Mouse (Mus musculus) forebrain, postnatal 0 days (tissue): ENCODE results near the gene Rsc1a1. TPM values are rescaled to one million over a fixed set of nuclear protein-coding genes. Genes with fewer than 3 reads are reported as not detected.

Source experiments
- ATAC-seq: fragments of 200-750 bp; cut with Nextera tagmentation; 2 replicates; pipeline ENCODE4 v1.8.0; 2017; ENCODE audit warnings: mild to moderate bottlenecking, moderate library complexity
- DNase-seq: peaks from one replicate; pipeline ENCODE4 v3.0.0-alpha.2; 2015
- H3K27ac ChIP-seq: fragments of 300-500 bp; sonication (generic); 2 replicates; pipeline ENCODE4 v1.5.1; 2014; ENCODE audit warnings: low read depth, mild to moderate bottlenecking, antibody characterized with exemption, low read length, moderate library complexity, mixed read lengths
- H3K27me3 ChIP-seq: fragments of 300-500 bp; sonication (generic); 2 replicates; pipeline ENCODE4 v1.6.1; 2014; ENCODE audit warnings: mild to moderate bottlenecking, low read length, mixed read lengths; ENCODE audit not compliant: insufficient read depth
- H3K36me3 ChIP-seq: fragments of 300-500 bp; sonication (generic); 2 replicates; pipeline ENCODE4 v1.6.1; 2014; ENCODE audit warnings: mild to moderate bottlenecking, moderate library complexity; ENCODE audit not compliant: insufficient read depth
- H3K4me1 ChIP-seq: fragments of 300-500 bp; sonication (generic); 2 replicates; pipeline ENCODE4 v1.6.1; 2014; ENCODE audit warnings: antibody characterized with exemption; ENCODE audit not compliant: insufficient read depth
- H3K4me2 ChIP-seq: fragments of 300-500 bp; sonication (generic); 2 replicates; pipeline ENCODE4 v1.6.1; 2014; ENCODE audit warnings: low read depth, mild to moderate bottlenecking, moderate library complexity
- H3K4me3 ChIP-seq: fragments of 300-500 bp; sonication (generic); 2 replicates; pipeline ENCODE4 v1.5.1; 2014; ENCODE audit warnings: low read depth, low read length, mixed read lengths
- H3K9ac ChIP-seq: fragments of 300-500 bp; sonication (generic); 2 replicates; pipeline ENCODE4 v1.6.1; 2014; ENCODE audit warnings: mild to moderate bottlenecking
- H3K9me3 ChIP-seq: fragments of 300-500 bp; sonication (generic); 2 replicates; pipeline ENCODE4 v1.6.1; 2016; ENCODE audit warnings: low read length
- CTCF ChIP-seq: sonication (generic); IDR thresholded peaks from 2 replicates; pipeline ENCODE4 v1.5.1; 2016; ENCODE audit warnings: antibody characterized with exemption, control low read depth, low read depth
- WGBS: fragments of 180-500 bp; shearing (Covaris S2); extraction: QIAGEN DNeasy Blood & Tissue Kit; methylation state at CpG from one replicate; pipeline ENCODE4 v1.1.7; 2014; 5-methylcytosine and 5-hydroxymethylcytosine counted together
- polyA plus RNA-seq: library from polyadenylated mRNA; unstranded; fragments of >200 nt; fragmentation: Nextera tagmentation; extraction: Ambion mirVana; gene quantifications from 2 replicates; pipeline ENCODE4 v1.2.1, GENCODE M21; 2015
- total RNA-seq: library from RNA; depleted of rRNA; stranded (reverse); fragments of >200 nt; gene quantifications from 2 replicates; pipeline ENCODE4 v1.2.3, GENCODE M21; 2014

Rsc1a1 gene
- total and polyA plus RNA-seq, 2 experiments from 2014 or later, result 0.36 to 4.8 TPM

DNA sequence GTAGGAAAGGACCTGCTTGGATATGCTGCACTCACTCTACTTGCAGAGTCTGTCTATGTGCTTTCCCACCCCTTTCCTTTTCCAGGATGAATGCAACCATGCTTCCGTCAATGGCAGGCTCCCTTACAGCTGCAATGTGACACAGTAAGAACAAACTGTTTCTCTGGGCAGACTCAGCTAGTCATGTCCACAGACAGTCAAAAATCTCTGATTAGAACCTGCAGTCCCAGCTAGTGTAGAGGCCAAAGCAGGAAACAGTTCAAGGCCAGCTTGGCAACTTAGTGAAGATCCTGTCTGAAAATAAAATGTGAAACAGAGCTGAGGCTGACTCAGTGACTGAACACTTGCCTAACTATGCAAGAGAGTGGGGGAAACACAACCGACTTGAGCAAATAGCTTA, 19.2 kb upstream of the Rsc1a1 start:
- ATAC-seq (no peak), DNase-seq (no peak)
- Histone ChIP-seq H3K9me3 (no peaks in the 10 kb centered on the region), H3K4me1 (no peaks in the 10 kb centered on the region), H3K27ac (peak overlapping the region; percentile 41; the same call in 1 of the 2 replicates), H3K4me3 (no peak overlapping the region), H3K27me3 (no peaks in the 10 kb centered on the region), H3K36me3 (peaks cover 90% of the 10 kb centered on the region), H3K4me2 (no peak overlapping the region), H3K9ac (no peak overlapping the region)
- WGBS, result 87% methylated on average over 2 of the region's 2 CpGs
- no peak for TF ChIP-seq CTCF

DNA sequence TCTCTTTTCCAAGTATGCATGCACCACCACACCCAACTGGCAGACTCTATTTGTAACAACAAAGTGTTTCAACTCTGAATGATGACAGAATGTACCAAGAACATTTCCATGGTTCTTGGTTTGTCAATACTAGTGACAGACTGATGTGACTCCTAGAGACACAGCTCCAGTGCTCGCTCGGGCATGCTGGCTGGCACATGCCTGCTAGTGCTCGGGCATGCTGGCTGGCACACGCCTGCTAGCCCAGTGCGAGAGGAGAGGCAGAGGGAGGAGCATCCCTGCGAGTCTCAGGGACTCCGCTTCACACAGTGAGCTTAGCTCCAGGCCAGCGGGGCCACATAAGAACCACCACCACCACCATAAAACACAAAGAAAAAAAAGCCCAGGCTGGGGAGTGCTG, 9.3 kb upstream of the Rsc1a1 start:
- 90% methylated on average over 8 of the region's 8 CpGs for WGBS
- DNase-seq, result no peak
- Histone ChIP-seq H3K4me1 (no peaks in the 10 kb centered on the region), H3K27me3 (no peaks in the 10 kb centered on the region), H3K9me3 (no peaks in the 10 kb centered on the region), H3K27ac (no peak overlapping the region), H3K4me2 (no peak overlapping the region), H3K4me3 (no peak overlapping the region), H3K9ac (no peak overlapping the region), H3K36me3 (peaks cover 61% of the 10 kb centered on the region)
- no peak for TF ChIP-seq CTCF
- no peak for ATAC-seq

DNA sequence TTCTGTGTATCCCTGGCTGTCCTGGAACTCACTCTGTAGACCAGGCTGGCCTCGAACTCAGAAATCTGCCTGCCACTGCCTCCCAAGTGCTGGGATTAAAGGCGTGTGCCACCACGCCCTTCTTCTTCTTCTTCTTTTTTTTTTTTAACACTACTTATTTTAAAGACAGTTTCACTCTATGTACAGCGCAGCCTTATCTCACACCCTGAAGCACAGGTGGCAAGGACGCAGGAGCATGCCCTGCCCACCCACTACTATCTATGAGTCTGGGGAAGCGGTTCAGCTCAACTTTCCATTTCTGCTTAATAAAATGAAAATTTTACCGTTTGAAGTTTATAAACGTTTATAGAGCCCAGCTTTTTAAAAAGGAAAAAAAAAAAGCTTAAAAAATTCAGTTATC, 3.1 kb upstream of the Rsc1a1 start:
- ATAC-seq, result no peak
- Histone ChIP-seq H3K4me1 (no peaks in the 10 kb centered on the region), H3K4me3 (no peak overlapping the region), H3K9me3 (no peaks in the 10 kb centered on the region), H3K4me2 (no peak overlapping the region), H3K9ac (no peak overlapping the region), H3K36me3 (peaks cover 46% of the 10 kb centered on the region), H3K27ac (no peak overlapping the region), H3K27me3 (no peaks in the 10 kb centered on the region)
- TF ChIP-seq CTCF, result no peak
- 96% methylated on average over 8 of the region's 8 CpGs for WGBS
- DNase-seq, result no peak

DNA sequence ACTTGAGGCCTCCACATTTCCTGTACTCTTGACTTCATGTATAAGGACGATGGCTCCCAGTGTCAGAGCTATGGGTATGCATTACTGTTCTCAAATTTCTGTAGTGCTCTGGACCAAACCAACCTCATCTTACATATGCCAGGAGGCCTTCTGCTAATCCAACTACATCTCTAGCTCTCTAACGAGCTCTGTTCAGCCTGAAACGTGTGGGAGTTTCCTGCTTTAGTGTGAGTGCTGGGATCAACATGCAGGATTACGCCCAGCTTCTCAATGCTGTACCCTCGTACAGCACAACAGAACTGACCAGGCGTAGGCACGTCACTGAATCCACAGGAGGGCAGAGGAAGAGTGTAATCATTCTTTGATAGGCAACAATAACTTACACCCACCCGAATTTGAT, 1.1 kb upstream of the Rsc1a1 start:
- Histone ChIP-seq H3K27ac (no peak overlapping the region), H3K9ac (no peak overlapping the region), H3K36me3 (peaks cover 39% of the 10 kb centered on the region), H3K9me3 (no peaks in the 10 kb centered on the region), H3K27me3 (no peaks in the 10 kb centered on the region), H3K4me3 (no peak overlapping the region), H3K4me1 (no peaks in the 10 kb centered on the region), H3K4me2 (no peak overlapping the region)
- no peak for DNase-seq
- ATAC-seq, result no peak
- WGBS, result 61% methylated on average over 8 of the region's 8 CpGs
- TF ChIP-seq CTCF, result no peak

DNA sequence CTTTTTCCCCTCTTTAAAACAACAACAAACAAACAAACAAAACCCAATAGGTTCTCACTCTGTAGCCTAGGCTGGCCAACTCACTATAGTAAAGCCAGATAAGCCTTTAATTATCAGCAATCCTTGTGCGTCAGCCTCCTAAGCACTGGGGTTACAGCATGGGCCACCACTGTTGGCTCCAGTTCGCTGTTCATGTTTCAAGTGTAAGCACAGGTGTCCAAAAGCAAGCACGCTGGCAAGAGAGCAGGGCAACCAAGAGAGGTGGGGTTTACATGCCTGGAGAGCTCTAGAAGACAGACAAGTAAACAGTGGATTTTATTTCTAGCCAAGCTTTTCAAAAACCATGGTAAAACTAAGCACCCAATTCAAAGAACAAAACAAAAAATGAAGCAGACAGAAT, 694 bp upstream of the Rsc1a1 start:
- no peaks in the 10 kb centered on the region for H3K4me1 ChIP-seq

DNA sequence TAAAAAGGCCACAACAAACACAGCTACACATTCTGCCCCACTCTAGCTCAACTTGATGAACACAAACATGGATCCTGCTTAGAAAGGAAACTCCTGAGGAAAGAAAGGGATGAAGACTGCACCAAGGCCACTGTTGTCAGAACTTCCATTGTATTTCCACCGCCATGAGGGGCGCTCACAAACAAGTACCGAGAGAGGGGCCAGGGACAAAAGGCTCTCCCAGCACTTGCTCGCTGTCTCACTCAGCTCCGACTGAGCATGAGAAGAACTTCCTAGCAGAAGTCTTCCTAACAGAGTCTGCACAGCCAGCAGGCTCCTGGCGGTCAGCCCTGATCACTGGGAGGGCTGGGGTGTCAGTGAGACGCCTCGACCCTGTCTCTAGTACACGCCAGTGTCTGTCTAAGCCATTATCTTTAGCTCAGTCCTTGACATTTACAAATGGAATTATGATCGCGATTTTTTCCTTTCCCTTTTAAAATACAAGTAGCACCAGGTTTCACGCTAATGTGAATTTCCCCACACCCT, 2.6 kb downstream of the Rsc1a1 start:
- no peak overlapping the region for H3K4me3 ChIP-seq
- WGBS, result 53% methylated on average over 12 of the region's 12 CpGs
- H3K27me3 ChIP-seq, result no peaks in the 10 kb centered on the region
- H3K4me1 ChIP-seq, result no peaks in the 10 kb centered on the region
- DNase-seq (no peak), ATAC-seq (no peak)
- no peak overlapping the region for H3K4me2 ChIP-seq
- H3K36me3 ChIP-seq, result peaks cover 29% of the 10 kb centered on the region
- TF ChIP-seq CTCF, result no peak
- no peak overlapping the region for H3K27ac ChIP-seq
- H3K9ac ChIP-seq, result no peak overlapping the region
- no peaks in the 10 kb centered on the region for H3K9me3 ChIP-seq

More for the DNA sequence above, 694 bp upstream of the Rsc1a1 start:
- DNase-seq (no peak), ATAC-seq (no peak)
- Histone ChIP-seq H3K9ac (no peak overlapping the region), H3K4me3 (no peak overlapping the region), H3K36me3 (peaks cover 34% of the 10 kb centered on the region), H3K9me3 (no peaks in the 10 kb centered on the region), H3K4me2 (no peak overlapping the region), H3K27me3 (no peaks in the 10 kb centered on the region), H3K27ac (no peak overlapping the region)
- no peak for TF ChIP-seq CTCF
- 77% methylated on average over 3 of the region's 3 CpGs for WGBS

DNA sequence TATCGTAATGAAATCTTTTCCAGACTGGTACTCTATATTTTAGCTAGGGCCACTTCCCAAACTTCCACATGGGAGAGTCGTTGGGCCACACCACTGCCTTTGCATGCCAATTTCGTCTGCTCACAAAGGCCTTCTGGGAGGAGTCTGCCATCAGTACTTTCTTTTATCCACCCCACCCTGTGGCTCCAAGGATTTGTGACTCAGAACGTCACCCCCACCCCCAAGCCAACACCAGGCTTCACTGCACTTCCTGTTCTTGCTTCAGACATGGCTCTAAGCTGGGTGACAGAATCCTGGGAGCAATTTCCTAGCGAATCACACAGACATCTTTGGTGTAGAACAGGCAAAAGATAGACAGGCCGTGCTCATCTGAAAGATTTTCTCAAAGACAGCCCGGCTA, 3.6 kb downstream of the Rsc1a1 start:
- H3K9me3 ChIP-seq, result no peaks in the 10 kb centered on the region
- H3K4me3 ChIP-seq, result no peak overlapping the region
- no peak for DNase-seq
- WGBS, result 55% methylated on average over 7 of the region's 7 CpGs
- no peak for TF ChIP-seq CTCF
- H3K4me2 ChIP-seq, result no peak overlapping the region
- ATAC-seq, result no peak
- peaks cover 25% of the 10 kb centered on the region for H3K36me3 ChIP-seq
- no peaks in the 10 kb centered on the region for H3K27me3 ChIP-seq
- no peak overlapping the region for H3K9ac ChIP-seq
- no peaks in the 10 kb centered on the region for H3K4me1 ChIP-seq
- no peak overlapping the region for H3K27ac ChIP-seq

DNA sequence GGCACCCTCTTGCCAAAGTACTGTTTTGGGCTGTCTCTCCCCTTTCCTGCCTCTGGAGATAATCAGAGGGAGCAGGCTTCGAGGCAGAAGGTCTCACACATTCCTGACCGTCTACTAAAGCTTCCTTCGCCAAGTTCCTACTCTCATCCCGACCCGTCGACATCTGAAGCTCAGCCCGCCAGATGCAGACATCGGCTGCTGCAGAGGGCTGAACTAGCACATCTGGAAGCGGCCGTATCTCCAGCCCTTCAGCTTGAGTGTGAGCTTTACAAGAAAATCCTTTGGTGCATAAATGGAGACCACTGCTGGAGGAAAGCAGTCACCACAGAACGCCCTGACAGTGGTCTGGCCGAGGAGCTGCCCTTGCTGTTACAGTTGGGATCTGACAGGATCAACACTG, 4.5 kb downstream of the Rsc1a1 start:
- H3K4me1 ChIP-seq, result no peaks in the 10 kb centered on the region
- no peak overlapping the region for H3K9ac ChIP-seq
- no peak for TF ChIP-seq CTCF
- H3K4me3 ChIP-seq, result no peak overlapping the region
- no peak overlapping the region for H3K4me2 ChIP-seq
- no peak for ATAC-seq
- peaks cover 22% of the 10 kb centered on the region for H3K36me3 ChIP-seq
- DNase-seq, result no peak
- 85% methylated on average over 12 of the region's 12 CpGs for WGBS
- H3K27me3 ChIP-seq, result no peaks in the 10 kb centered on the region
- no peaks in the 10 kb centered on the region for H3K9me3 ChIP-seq
- H3K27ac ChIP-seq, result no peak overlapping the region
